Mouse (Mus musculus) heart, postnatal 0 days (tissue): ENCODE data around the gene Znrf4. TPM values are rescaled to one million over a fixed set of nuclear protein-coding genes. Genes with fewer than 3 reads are reported as not detected.

Source experiments
- ATAC-seq: fragments of 200-750 bp; cut with Nextera tagmentation; 2 replicates; pipeline ENCODE4 v1.8.0; 2017; ENCODE audit warnings: low read depth, moderate number of reproducible peaks, moderate library complexity; ENCODE audit not compliant: insufficient read depth
- DNase-seq: peaks from one replicate; pipeline ENCODE4 v3.0.0-alpha.2; 2016; ENCODE audit warnings: low spot score
- H3K27ac ChIP-seq: fragments of 300-500 bp; sonication (generic); 2 replicates; pipeline ENCODE4 v1.5.1; 2014; ENCODE audit warnings: low read depth, mild to moderate bottlenecking
- H3K27me3 ChIP-seq: fragments of 300-500 bp; sonication (generic); 2 replicates; pipeline ENCODE4 v1.6.1; 2014; ENCODE audit warnings: low read length, mixed read lengths; ENCODE audit not compliant: control insufficient read depth, insufficient read depth
- H3K36me3 ChIP-seq: fragments of 300-500 bp; sonication (generic); replicated peaks from 2 replicates; pipeline ENCODE4 v1.6.1; 2014; ENCODE audit warnings: low read length, mixed read lengths; ENCODE audit not compliant: control insufficient read depth, insufficient read depth
- H3K4me1 ChIP-seq: fragments of 300-500 bp; sonication (generic); 2 replicates; pipeline ENCODE4 v1.6.1; 2014; ENCODE audit warnings: antibody characterized with exemption; ENCODE audit not compliant: control insufficient read depth, insufficient read depth
- H3K4me2 ChIP-seq: fragments of 300-500 bp; sonication (generic); 2 replicates; pipeline ENCODE4 v1.6.1; 2014; ENCODE audit warnings: low read depth, mild to moderate bottlenecking, low read length, moderate library complexity
- H3K4me3 ChIP-seq: fragments of 300-500 bp; sonication (generic); 2 replicates; pipeline ENCODE4 v1.5.1; 2014; ENCODE audit warnings: low read depth, low read length
- H3K9ac ChIP-seq: fragments of 300-500 bp; sonication (generic); replicated peaks from 2 replicates; pipeline ENCODE4 v1.6.1; 2014; ENCODE audit warnings: low read depth, low read length, mixed read lengths
- H3K9me3 ChIP-seq: fragments of 300-500 bp; sonication (generic); replicated peaks from 2 replicates; pipeline ENCODE4 v1.6.1; 2016; ENCODE audit warnings: low read length; ENCODE audit not compliant: control insufficient read depth
- CTCF ChIP-seq: IDR thresholded peaks from 2 replicates; pipeline ENCODE4 v1.5.1; 2016; ENCODE audit warnings: antibody characterized with exemption, control low read depth, low read depth
- EP300 ChIP-seq: IDR thresholded peaks from 2 replicates; pipeline ENCODE4 v1.6.1; 2016; ENCODE audit warnings: antibody characterized with exemption, low read depth
- WGBS: fragments of 180-500 bp; shearing (Covaris S2); extraction: QIAGEN DNeasy Blood & Tissue Kit; methylation state at CpG from one replicate; pipeline ENCODE4 v1.1.7; 2014; 5-methylcytosine and 5-hydroxymethylcytosine counted together
- polyA plus RNA-seq: library from polyadenylated mRNA; unstranded; fragments of >200 nt; fragmentation: Nextera tagmentation; extraction: Ambion mirVana; gene quantifications from 2 replicates; pipeline ENCODE4 v1.2.1, GENCODE M21; 2015
- total RNA-seq: library from RNA; depleted of rRNA; stranded (reverse); fragments of >200 nt; gene quantifications from 2 replicates; pipeline ENCODE4 v1.2.3, GENCODE M21; 2014; ENCODE audit warnings: low replicate concordance

Gene Znrf4
- total and polyA plus RNA-seq, 2 experiments from 2014 or later, result not detected

DNA sequence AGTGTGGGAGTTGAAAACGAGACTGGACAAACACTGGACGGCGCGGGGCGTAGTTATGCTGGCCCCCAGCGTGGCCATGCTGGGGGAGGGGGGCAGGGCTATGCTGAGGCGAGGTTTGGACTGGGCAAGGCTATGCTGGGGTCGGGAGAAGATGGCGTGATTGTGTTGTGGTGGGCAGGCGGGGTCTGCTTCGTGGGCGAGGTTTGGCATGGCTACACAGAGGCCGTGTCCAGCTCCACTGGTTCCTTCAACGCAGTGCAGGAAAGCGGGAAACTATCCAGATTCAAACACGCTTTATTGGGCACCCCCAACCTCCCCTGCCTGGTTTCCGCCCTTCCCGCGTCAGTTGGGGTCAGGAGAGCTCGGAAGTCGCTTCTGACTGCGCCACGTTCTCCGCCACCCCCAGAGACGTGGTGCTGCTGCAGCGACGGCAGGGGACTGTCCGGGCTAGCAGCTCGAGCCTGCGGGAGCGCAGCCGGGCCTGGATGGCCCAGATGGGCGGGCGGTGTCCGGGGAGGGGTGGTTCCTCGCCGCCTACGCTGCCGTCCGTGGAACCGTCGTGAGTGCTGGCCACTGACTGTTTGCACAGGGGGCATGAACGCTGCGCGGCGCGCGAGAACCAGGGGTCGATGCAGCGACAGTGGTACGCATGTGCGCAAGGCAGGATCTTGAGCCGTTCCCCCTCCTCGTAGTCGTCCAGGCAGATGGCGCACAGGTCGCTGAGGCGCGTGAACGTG lies 1.1 kb downstream of the Znrf4 start:
- no peaks in the 10 kb centered on the region for H3K9me3 ChIP-seq
- DNase-seq (no peak), ATAC-seq (no peak)
- peaks cover 68% of the 10 kb centered on the region for H3K27me3 ChIP-seq
- peak overlapping the region; percentile 17 for H3K4me3 ChIP-seq
- H3K4me1 ChIP-seq, result peaks cover 5% of the 10 kb centered on the region; the same call in 1 of the 2 replicates
- peak overlapping the region; percentile 32; the same call in 1 of the 2 replicates for H3K4me2 ChIP-seq
- no peaks in the 10 kb centered on the region for H3K36me3 ChIP-seq
- H3K27ac ChIP-seq, result no peak overlapping the region
- H3K9ac ChIP-seq, result no peak overlapping the region
- 6% methylated on average over 60 of the region's 60 CpGs for WGBS
- no peak for TF ChIP-seq EP300
- TF ChIP-seq CTCF, result no peak

DNA sequence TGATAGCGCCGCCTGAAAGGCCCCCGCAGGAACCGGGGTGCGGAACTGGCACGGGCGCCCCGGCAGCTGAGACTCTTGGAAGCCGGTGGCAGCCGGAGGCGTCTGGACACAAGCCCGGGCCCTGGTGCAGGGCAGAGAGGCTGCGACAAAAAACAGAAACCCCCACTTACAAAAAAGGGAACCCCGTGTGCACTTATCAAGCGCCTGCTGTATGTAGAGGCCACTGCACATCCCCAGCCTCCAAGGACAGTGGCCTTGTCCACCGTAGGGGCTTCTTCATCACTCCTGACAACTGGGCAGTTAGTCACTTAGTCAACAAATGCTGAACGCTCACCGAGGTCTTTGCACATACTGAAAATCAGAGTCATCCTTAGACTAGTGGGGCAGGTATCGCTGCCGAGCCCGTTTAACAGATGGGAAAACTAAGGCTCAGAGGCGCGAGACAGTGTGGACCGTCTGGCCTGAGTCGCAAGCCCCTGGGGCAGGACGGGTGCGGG lies 1.7 kb downstream of the Znrf4 start:
- no peak for ATAC-seq
- Histone ChIP-seq H3K36me3 (no peaks in the 10 kb centered on the region), H3K4me2 (no peak overlapping the region), H3K27me3 (peaks cover 67% of the 10 kb centered on the region), H3K9ac (no peak overlapping the region), H3K27ac (no peak overlapping the region), H3K4me1 (peaks cover 5% of the 10 kb centered on the region; the same call in 1 of the 2 replicates), H3K9me3 (no peaks in the 10 kb centered on the region), H3K4me3 (0 out of 2 replicates have a peak overlapping the region, but pooled peaks have one; percentile 17)
- TF ChIP-seq CTCF (no peak), EP300 (no peak)
- no peak for DNase-seq
- WGBS, result 19% methylated on average over 27 of the region's 27 CpGs

DNA sequence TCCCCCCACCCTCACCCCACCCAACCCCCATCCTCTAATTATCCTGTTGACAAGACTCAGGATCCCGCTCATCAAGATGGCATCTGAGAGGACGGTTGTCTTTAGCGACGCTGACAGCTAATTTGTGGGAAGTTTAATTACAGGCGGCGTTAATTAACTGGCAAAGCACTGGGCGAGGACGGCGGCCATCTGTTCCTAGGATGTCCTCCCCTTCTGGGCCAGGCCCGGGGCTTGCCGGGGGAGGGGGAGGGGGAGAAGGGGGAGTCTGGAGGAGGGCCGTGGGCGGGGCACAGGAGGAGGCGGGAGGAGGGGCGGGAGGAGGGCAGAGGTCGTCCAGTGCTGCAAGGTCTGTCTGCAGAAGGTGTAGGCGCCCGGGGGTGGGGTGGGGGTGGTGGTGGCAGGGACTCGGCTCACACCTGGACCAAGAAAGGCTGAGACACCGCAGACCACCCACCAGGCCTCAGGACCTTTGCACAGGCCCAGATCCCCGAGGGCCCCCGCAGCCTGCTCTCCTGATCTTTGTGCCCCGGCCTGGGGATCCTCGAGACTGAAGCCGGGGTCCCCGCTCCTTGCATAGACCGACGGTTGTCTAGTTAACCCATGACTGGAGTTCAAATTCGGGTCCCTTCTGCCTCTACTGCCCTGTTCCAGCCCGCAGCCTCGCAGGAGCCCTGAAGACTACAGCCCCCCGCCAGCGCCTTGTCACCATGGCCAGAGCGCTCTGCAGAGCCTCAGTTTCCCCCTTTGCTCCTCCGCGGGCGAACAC lies 2.3 kb downstream of the Znrf4 start:
- DNase-seq (no peak), ATAC-seq (no peak)
- no peak for TF ChIP-seq EP300
- H3K27me3 ChIP-seq, result peaks cover 60% of the 10 kb centered on the region
- H3K9me3 ChIP-seq, result no peaks in the 10 kb centered on the region
- no peak overlapping the region for H3K4me2 ChIP-seq
- H3K36me3 ChIP-seq, result no peaks in the 10 kb centered on the region
- H3K27ac ChIP-seq, result no peak overlapping the region
- 11% methylated on average over 31 of the region's 37 CpGs for WGBS
- H3K9ac ChIP-seq, result no peak overlapping the region
- no peak overlapping the region for H3K4me3 ChIP-seq
- H3K4me1 ChIP-seq, result peaks cover 5% of the 10 kb centered on the region; the same call in 1 of the 2 replicates

DNA sequence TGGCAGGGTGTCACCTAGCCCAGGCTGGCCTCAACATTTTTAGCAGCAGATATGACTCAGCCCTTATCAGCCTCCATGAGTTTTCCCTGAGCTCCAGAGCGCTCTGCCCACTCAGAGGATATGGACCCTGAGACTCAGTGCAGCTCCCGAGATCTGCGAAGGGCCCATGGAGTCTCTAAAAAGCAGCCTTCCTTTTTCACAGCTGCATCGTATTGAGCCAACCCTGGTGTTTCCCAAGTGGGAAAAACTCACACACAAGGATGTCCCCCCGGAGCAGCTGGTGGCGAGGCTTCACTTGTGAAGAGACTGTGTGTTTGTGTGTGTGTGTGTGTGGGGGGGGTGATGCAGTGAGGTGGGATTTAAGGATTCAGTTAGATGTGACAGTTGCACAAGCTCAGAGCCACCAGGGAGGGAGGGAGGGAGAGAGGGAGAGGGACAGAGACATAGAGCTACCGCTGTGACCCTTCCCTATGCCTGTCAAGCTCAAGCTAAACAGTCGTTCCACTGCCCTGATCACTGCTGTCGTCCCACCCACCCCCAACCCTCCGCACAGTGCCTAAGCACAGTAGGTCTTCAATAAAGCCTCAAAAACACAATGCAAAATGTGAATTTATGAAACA lies 3.1 kb downstream of the Znrf4 start:
- Histone ChIP-seq H3K9ac (no peak overlapping the region), H3K36me3 (no peaks in the 10 kb centered on the region)
- WGBS, result 47% methylated on average over 10 of the region's 10 CpGs

More for the DNA sequence above, 3.1 kb downstream of the Znrf4 start:
- ATAC-seq, result no peak
- Histone ChIP-seq H3K27me3 (peaks cover 53% of the 10 kb centered on the region), H3K27ac (no peak overlapping the region), H3K4me2 (no peak overlapping the region), H3K9me3 (no peaks in the 10 kb centered on the region), H3K4me3 (no peak overlapping the region), H3K4me1 (peaks cover 5% of the 10 kb centered on the region; the same call in 1 of the 2 replicates)
- no peak for DNase-seq
- no peak for TF ChIP-seq EP300
- TF ChIP-seq CTCF, result no peak
